Mouse (Mus musculus) thymus, postnatal 0 days (tissue): ENCODE results near the gene Glg1. TPM values are rescaled to one million over a fixed set of nuclear protein-coding genes. Genes with fewer than 3 reads are reported as not detected.
"Not testable (repeated sequence)": the region's sequence is repeated elsewhere in the genome, so short reads cannot be mapped to it uniquely, and the experiment has no call there.

Source experiments
- DNase-seq: peaks from one replicate; pipeline ENCODE4 v3.0.0-alpha.2; 2015; ENCODE audit warnings: low spot score
- polyA plus RNA-seq: library from polyadenylated mRNA; unstranded; fragments of >200 nt; fragmentation: Nextera tagmentation; extraction: Ambion mirVana; gene quantifications from 2 replicates; pipeline ENCODE4 v1.2.1, GENCODE M21; 2015

Glg1 gene
- 26.2 and 28.6 TPM in 2 replicates for polyA plus RNA-seq

DNA sequence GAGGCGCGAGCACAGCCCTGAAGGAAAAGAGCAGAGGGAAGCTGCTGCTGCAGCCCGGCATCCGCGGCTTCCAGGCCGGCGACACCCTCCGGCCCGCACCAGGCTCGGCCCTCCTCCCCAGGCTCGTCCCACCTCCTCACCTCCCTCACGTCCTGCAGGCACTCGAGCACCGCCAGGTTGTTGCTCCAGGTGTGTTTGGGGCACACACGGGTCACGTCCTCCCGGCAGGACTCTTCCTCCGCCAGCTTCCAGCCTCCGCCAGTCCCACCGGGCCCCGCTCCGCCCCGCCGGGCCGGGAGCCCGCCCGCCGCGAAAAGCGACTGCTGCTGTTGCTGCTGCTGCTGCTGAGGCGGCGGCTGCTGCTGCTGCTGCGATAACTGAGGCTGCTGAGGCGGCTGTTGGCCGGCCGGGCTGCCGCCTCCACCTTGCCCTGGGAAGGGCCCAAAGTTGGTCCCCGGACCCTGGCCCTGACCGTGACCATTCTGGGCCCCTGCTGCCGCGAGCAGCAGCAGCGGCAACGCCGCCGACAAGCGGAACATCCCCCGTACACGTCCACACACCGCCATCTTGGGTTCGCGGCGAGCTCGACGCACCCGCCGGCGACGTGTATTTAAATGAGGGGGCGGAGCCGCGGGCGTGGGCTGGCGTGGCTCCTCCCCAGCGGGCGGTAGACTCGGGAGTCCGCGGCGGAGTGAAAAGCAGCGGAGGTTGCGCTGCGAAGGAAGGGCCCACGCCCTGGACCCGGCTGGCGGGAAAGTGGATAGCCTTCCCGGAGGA is at the start of gene Glg1:
Gene Glg1, minus strand, starts transcription at position 586 of the 777 bp plus-strand sequence.
- peak; percentile 94 for DNase-seq

DNA sequence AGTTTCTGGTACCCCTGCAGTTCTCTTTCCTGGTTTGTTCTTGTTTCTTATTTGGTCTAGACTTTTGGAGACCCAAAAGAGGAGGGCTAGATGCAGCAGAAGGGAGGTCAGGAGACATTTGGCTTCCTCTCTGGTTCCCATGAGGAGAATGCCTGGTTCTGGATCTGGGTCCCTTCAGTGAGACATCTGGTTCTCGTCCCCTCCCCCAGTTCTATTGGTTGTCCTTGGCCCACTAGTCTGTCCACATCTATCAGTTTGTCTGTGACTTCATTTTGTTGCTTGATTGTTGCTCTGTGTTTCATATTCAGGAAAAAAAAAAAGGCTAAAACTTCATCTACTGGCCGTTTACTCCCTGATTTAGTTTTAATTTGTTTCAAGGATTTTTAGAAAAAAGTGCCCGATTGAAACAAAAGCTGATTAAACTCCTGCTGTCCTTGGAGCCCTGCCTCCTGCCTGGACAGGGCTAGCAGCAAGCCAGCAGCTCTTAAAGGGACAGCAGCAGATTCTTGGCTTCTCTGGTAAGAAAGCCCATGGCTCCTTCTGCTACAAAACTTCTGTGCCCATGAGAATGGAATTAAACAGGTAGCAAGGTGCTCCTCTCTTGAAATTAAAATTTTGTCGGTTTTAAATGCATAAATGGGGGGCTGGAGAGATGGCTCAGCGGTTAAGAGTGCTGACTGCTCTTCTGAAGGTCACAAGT is 46.2 kb upstream of the Glg1 start:
- DNase-seq: no peak

DNA sequence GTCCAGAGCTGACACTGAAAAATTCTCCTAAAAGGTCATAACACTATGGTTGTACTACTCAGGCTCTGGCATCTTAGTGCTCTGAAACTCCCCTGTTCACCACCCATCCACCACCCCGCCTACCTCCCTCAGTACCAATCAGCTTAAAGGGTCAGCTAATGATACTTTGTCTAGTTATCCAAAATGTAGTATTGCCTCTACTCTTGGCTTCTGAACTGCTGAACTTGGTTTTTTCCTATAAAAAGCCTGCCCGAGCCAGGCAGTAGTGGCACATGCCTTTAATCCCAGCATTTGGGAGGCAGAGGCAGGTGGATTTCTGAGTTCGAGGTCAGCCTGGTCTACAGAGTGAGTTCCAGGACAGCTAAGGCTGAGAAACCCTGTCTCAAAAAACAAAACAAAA is 45.3 kb upstream of the Glg1 start:
- DNase-seq: no peak

DNA sequence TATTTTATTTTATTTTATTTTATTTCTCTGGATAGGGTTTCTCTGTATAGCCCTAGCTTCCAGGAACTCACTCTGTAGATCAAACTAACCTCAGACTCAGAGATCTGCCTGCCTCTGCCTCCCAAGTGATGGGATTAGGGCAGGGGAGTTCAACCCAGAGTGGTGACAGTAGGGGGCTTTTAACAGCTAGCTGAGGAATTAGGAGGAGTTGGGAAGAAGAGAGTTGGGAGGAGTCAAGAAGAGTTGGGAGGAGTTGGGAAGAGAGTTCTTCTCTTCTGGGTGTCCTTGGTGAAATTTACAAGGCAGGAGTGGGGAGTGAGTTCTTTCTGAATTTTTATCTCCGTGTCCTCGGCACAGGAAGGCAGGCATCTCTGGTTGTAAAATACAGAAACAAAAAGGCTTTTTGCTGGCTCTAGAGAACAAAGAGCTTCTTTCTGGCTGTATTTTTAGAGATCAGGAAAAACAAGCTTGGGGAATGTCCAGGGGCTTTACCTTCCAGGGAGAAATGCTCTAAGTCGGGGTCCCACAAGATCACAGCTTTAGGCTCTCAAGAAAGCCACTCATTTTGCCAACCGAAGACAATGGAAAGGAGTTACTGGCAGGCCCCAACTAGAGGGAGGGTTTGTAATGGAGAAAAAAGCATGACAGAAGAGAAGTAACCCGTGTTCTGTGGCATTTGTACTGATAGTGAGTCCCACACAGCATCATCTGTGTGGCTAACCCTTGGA is 44.2 kb upstream of the Glg1 start:
- DNase-seq: not testable (repeated sequence)

DNA sequence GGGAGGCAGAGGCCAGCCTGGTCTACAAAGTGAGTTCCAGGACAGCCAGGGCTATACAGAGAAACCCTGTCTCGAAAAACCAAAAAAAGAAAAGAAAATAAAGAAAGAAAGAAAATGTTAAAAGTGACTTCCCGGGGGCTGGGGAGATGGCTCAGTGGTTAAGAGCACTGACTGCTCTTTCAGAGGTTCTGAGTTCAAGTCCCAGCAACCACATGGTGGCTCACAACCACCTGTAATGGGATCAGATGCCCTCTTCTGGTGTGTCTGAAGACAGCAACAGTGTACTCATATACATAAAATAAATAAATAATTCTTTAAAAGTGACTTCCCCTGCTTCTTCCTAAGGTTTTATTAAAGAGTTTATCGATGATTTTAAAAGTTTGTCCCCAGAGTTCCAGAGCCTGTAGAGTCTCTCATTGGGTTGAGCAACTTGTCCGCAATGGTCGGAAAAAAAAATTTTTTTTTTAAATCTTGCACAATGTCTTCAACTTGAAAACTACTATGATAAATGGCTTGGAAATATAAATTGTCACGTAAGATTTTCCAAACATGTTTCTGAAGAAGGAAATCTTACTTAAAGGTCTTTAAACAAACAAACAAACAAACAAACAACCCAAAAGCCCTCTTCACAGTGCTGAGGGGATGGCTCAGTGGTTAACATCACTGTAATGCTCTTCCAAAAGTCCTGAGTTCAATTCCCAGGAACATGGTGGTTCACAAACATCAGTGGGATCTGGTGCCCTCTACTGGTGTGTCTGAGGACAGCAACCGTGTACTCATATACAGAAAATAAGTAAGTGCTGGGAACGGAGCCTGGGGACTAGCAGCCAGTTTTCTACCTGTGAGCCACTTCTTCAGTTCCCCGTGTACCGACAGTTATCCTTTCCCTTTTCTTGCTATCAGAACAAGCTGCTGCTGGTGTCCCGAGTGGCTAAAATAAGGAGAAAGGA is 41.9 kb upstream of the Glg1 start:
- peak; percentile 10 for DNase-seq

DNA sequence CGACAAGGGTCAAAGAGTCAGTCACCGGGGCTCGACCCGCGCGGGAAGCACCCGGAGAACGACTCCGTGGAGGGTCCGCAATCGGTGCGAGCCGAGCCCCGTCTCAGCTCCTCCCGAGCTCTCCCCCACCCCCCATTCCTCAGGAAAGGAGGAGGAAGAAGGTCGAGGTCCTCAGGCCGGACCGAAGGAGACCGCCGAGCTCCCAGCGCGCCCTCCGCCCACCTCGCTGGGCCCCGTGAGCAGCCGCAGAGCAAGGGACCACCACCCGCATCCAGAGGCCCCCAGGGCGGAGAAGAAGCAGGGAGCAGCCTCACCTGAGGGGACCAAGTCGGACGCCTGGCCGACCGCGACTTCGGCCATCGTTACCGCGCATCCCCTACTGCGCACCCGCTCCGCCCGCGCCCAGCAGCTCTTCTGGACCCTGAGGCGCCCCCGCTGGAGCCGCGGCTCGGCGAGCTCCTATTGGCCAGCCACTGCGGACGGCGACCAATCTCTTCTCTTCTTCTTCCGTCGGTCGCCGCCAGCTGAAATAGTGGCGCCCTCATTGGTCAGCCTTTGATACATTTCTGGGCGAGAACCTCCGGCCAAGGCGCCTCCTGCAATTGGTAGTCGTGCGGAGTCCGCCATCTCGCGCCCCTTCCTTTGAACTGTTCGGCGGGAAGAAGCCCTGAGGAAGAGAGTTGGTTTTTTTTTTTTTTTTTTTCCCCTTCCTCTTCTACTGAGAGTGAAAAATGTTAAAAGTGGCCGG is 41.0 kb upstream of the Glg1 start, which contains the start of gene Rfwd3:
Gene Rfwd3, minus strand, starts transcription at position 402 of the 748 bp plus-strand sequence.
- peak; percentile 92 for DNase-seq

DNA sequence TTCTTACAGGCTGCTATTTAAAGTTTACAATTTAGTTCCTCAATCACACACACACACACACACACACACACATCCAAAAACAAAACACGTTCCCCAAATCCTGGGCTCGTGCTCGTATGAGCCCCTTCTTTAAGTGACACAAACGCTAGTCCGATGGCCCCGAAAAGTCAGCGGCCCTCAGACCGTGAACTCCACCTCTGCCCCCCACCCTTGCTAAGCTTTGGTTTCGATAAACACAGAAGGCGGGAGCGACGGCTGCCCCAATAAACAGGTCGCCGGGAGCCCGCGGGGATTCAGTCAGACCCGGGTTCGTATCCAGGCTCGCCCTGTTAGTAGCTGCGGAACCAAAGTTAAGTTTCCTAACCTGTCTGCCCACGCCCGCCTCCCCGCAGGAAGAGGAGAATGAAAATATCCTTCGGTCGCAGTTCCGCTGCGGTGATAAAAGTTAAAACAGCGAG is 40.4 kb upstream of the Glg1 start:
- DNase-seq: peak; percentile 64

DNA sequence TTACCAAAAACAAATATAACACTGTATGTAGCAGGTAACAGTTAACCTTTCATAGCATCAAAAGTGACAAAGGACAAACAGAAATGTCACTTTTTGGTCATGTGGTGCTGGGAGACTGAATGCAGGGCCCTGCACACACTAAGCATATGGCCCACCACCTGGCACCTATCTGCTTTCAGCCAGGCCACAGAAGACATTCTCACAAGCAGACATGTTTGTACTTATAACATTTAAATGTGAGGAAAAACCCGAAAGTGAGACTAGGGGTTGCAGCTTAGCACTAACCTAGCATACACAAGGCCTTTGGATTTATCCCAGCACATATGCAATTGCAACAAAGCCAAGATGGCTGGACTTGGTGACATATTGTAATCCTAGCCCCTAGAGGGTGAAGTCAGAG is 39.0 kb upstream of the Glg1 start:
- no peak for DNase-seq

DNA sequence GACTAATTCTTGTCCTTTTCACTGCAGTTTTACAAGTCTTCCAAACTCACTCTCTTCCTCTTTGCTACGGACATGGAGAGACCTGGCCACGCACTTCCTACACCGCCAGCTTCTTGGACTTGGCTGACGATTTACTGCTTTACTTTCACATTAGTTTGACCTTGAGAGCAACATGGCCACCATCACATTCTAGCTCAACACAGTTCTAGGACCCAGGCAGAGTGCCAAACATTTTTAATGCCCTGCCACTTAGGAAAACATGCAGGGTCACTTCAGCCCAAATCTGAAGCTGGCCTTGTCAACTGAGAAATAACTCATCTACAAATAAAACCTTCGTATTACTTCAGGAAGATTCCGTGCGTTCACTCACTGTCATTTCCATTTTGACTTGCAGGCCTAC is 32.7 kb upstream of the Glg1 start:
- no peak for DNase-seq

DNA sequence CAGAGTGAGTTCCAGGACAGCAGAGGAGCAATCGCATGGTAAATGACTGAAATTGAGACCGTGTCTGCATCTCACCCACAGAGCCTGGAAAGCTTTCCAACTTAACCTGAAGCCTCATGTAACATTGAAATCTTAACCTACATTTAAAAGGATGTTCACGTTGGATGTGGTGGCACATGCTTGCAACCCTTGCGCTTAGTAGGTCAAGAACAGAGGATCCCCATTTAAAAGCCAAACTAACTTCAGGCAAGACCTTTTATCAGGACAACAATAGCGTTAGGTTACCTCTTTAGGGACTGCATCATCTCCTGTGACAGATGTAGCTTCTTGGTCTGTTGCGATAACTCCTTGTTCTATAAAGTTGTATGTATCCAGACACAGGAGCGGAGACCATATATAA is 31.6 kb upstream of the Glg1 start:
- DNase-seq: no peak

DNA sequence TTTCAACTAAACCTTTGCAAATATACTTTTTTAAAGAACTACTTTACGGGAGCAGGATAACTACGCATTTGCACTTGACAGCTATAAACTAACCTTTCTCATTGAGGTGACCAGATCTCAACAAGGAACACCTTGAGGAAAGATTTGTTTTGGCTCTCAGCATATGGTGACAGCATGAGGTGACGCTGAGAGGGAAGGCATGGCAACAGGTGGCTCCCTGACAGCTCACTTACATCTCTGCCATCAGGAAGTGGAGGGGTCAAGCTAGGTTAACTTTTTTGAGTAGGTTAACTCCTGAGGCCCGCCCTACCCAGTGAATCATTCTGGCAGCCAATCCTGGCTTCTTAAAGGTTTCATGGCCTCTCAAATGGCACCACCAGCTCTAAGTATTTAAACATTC is 26.6 kb upstream of the Glg1 start:
- no peak for DNase-seq

DNA sequence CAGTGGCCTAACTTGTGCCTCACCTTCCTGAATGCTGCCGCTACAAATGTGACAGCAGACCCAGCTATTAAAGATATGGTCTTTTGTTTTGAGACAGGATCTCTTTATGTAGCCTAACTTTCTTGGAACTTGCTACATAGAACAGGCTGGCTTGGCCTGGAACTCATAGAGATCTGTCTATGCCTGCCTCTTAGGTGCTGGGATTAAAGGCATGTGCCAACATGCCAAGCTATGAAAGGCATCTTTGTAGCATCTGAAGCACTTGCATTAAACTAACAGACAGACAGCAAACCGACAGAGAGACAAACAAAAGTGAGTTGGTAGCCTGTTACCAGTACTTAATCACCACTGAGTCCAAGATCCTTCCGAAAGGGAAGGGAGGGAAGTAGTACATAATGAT is 23.1 kb upstream of the Glg1 start:
- no peak for DNase-seq

DNA sequence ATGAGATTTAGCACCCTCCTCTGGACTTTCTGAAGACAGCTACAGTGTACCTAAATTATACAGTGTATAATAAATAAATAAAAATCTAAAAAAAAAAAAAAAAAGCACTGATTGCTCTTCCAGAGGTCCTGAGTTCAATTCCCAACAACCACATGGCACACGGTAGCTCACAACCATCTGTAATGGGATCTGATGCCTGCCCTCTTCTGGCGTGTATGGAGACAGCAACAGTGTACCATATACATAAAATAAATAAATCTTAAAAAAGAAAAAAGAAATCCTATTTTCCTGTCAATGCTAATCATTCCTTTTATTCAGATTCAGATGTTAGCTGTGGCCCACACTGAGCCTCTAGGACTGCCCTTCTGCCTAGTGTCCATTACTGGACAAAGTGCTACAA is 9.3 kb upstream of the Glg1 start:
- no peak for DNase-seq

DNA sequence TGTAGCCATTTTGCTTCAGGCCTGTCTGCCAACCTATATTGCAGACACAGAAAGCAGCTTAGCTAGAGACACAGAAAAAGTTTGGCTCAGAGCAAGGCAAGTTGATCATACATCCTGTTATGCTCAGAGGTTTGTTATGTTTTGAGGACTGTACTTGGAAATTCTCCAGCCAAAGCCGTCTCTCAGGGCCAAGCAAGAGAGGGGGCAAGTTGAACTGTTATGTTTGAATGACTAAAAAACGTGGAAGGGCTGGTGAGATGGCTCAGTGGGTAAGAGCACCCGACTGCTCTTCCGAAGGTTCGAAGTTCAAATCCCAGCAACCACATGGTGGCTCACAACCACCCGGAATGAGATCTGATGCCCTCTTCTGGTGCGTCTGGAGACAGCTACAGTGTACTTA is 7.1 kb upstream of the Glg1 start:
- DNase-seq: not testable (repeated sequence)

DNA sequence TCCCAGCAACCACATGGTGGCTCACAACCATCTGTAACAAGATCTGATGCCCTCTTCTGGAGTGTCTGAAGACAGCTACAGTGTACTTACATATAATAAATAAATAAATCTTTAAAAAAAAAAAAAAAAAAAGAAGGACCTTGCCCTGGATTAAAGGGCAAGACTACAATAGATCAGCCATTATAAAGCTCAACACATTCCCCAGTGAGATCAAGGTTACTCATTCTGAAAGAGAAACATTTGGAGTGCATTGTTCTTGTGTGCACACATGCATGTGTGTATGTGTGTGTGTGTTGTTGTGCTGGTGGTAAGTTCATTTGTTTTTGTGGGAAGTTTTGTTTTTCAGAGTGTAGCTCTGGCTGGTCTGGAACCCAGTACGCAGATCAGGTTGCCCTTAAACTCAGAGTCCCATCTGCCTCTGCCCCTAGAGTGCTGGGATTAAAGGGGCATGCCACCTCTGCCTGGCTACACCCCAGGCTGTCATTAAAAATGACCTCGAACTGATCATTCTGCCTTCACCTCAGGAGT is 5.7 kb upstream of the Glg1 start:
- no peak for DNase-seq

DNA sequence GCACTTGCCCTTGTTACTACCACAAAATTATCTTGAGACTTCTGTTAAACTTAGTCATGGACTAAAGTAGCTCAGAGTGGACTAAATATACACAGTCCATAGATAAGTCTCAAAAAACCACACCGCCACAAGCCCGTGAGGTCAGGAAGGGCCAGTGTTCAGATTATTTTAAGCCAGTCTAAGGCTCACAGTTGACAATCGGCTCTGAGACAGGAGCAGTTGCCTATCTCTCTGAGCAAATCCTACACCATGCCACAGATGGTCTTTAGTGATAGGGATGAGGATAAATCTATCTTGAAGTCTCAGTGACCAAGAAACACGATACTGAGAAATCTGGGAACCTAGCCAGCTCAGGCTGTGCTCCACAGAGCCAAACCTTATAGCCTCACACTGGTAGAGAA is 3.0 kb upstream of the Glg1 start:
- no peak for DNase-seq

DNA sequence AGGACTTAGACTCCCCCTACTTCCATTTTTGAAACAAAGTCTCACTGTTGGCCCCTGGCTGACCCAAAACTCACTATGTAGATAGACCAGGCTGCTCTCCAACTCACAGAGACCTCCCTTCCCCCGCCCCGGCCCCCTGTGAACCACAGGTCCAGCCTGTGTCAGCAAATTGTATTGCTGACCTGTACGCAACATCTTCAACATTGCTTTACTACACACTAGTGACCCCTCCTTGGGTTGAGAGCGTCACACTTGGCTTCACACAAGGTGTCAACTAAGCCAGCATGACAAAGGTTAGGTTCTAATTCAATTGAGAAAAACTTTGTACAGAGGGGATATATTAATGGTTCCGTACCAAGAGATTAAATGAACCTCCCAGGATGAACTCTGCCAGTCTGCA is 1.2 kb upstream of the Glg1 start:
- no peak for DNase-seq

DNA sequence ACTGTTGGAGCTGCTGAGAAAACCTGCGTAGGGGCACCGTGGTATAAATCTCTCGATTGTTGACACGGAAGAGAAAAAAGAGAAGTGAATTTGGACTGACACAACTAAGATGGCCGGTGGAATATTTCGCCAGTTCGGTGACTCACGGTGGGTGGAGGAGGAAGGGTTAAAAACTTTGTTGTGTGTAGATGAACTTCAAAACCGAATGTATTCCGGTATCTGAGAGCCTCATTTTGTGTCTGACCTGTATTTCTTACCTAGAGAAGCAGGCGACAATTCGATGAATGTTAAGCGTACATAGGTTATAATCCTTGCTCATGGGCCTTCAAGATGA is 359 bp upstream of the Glg1 start:
- DNase-seq: no peak

DNA sequence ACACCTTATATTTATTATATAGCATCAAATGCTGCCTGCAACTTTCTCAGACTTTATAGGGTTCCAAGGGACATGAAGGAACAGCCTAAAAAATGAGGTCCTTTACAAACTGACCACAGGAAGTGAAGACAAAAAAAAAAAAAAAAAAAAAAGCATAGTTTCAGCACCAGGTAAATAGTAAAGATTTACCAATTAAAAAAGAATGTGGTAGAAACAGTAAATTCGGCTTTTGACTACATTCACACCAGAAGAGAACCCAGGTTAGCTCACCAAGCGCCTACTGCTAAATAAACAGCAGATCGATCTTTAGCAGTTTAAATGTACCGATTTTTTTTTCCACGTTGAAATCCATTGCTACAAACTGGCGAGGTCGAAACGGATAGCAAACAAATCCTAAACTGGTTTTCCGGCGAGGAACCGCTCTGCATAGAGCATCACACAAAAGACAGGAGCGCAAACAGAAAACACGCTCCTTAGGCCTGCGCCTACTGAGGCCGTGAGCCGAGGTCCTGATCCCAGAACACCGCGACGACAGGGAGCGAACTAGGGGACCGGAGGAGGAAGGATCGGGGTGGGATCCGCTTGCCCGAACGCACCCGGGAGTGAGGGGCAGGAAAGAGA is 896 bp downstream of the Glg1 start:
- no peak for DNase-seq
